Mouse (Mus musculus): ENCODE data around the gene Gmds.

Gmds gene

DNA sequence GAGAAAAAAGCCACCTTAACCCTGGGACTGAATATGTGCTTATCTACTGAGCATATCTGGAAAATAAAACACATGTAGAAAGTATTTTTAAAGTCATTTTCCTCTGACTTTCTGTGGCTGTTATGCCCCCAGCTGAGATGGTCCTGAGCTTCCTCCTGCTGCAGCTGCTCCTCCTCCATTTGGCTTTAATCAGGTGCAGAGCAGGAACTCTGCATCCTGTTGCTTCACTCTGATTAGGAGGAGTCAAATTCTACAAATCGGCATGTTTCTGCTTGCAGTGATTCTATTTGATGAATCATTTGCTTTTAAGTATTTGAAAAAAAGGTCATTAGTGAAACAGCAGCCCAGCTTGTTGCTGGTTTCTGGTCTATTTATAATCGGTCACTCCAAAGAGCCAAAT lies 177.0 kb downstream of the Gmds start:
- DNase-seq (ENCODE audit: low read depth, low spot score) = no peak

- no peak for DNase-seq (ENCODE audit: low read depth, low spot score)
Observed at GRCm38 (mm10) chr13:32158240-32158639, 180.3 kb downstream of the Gmds start.

GRCm38 (mm10) chr13:32145916-32146315 lies 192.6 kb downstream of the Gmds start:
- no peak for DNase-seq (ENCODE audit: low read depth, low spot score)

DNA sequence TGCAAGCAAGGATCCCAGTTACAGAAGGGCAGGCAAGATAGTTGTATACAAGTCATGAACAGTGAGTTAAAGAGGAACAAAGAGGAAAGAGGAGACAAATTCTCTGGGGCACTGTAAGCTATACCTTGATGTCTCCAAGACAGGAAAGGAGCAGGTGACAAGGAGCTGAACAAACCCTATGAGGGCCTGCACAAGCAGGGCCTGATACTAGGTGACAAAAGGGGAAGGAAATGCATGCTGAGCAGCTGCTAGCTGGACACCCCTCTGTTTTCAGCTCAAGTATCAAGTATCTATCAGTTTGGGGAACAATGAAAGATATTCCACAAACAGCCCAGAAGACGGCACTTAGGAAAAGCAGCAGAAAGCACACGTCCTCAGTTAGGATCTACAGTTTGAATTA lies 193.4 kb downstream of the Gmds start:
- no peak for DNase-seq (ENCODE audit: low read depth, low spot score)

DNA sequence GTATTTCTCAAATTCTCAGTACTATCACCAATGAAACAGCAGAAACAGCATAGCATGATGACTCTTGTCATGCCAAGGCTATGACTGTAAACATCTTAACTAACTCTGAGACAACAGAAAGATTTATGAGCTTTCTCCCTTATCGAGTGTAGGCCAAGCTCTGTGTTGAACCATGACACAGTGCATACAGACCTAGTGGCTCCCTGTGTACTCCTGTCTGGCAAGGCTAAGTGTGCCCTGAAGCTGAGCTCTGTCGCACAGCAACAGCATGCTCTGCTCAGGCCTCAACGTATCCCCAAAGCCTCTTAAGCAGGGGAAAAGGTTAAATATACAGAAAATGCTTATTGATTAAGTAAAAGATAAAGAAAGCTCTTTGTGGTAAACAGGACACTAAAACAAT lies 194.9 kb downstream of the Gmds start:
- no peak for DNase-seq (ENCODE audit: low read depth, low spot score)

GRCm38 (mm10) chr13:32134663-32135273 lies 203.8 kb downstream of the Gmds start:
- DNase-seq (ENCODE audit: low read depth, low spot score) = no peak

- no peak for DNase-seq (ENCODE audit: low read depth, low spot score)
Observed at GRCm38 (mm10) chr13:32129970-32130369, 208.6 kb downstream of the Gmds start.

DNA sequence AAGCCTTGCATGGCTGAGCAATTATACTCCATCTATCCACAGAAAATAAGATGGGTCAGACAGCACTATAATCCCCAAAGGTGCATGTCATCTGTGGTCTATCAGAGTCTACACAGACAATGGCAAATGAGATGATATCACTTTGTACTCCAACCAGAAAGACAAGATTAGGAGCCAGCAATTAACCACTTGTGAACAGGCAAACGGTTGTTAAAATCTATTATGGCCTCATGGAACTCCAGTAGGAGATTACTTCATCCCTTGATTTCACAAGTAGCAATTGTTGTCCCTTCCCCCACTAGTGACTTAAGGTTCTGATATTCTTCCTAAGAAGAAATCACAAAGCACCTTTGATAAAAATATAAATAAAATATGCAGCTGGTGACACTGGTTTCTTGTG lies 220.2 kb downstream of the Gmds start:
- DNase-seq (ENCODE audit: low read depth, low spot score) = no peak

- no peak for DNase-seq (ENCODE audit: low read depth, low spot score)
Observed at GRCm38 (mm10) chr13:32115468-32115867, 223.1 kb downstream of the Gmds start.

DNA sequence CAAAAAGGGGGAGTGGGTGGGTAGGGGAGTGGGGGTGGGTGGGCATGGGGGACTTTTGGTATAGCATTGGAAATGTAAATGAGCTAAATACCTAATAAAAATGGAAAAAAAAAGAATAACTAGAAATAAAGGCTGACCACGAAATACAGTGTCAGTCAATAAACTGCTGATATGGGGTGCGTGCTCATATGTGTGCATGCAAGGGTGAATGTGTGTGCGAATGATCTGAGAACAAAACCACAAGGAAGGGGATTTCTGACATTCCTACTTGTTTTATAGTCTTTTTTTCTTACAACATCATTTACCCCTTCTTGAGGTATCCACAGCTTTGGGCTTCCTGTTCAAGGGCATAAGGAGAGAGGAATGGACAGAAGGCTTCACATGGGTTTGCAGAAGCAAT lies 224.7 kb downstream of the Gmds start:
- no peak for DNase-seq (ENCODE audit: low read depth, low spot score)

DNA sequence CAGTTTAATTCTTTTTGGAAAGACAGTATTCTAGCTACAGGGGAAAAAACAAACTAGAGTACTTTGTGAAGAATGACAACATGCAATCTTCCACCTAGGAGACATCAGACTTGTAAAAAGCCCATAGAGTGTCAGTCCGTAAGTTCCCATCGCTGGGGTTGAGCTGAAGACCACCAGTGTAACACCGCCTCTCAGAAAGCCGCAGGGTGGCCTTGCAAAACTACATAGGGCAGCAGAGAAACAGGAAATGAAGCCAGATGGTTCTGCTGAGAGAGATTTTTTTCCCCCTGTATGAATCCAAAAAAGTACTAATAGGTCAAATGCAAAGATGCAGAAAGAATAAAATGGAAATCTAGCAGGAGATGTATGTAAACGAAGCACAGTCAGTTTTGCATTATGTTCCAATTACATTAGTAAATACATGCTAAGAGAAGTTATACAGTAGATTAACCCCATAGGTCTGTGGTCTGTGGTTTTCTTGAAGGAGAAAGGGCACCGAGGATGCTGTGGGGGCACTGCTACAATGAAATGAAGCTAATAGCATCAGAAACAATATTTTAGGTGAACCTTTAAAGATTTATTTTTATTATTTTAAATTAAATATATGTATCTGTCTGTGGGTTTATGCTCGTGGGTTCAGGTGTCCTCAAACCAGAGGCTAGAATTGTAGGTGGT lies 250.1 kb downstream of the Gmds start:
- DNase-seq (ENCODE audit: low read depth, low spot score) = no peak

- DNase-seq (ENCODE audit: low read depth, low spot score) = no peak
Observed at GRCm38 (mm10) chr13:32080520-32081249, 257.9 kb downstream of the Gmds start.

GRCm38 (mm10) chr13:32073630-32074029 lies 264.9 kb downstream of the Gmds start:
- DNase-seq (ENCODE audit: low read depth, low spot score) = no peak

- DNase-seq (ENCODE audit: low read depth, low spot score) = no peak
Observed at GRCm38 (mm10) chr13:32055321-32055720, 283.2 kb downstream of the Gmds start.

DNA sequence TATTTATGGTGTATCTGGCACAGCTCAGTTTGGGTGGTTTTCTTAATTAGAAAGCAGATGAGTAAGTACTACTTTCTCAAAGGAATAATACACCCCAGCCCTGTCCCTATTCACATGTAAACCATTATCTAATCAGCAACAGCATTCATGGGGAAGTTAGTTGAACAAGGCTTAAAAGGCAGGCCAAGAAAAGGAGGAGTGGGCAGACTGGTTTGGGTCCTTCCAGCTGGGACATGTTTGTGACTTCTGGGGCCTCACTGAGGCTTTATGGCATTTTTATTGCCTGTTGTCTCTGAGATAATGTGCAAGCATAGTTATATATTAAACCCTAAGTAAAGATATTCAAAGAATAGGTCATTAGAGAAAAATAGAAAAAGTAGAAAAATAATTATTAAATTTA lies 285.0 kb downstream of the Gmds start:
- no peak for DNase-seq (ENCODE audit: low read depth, low spot score)

DNA sequence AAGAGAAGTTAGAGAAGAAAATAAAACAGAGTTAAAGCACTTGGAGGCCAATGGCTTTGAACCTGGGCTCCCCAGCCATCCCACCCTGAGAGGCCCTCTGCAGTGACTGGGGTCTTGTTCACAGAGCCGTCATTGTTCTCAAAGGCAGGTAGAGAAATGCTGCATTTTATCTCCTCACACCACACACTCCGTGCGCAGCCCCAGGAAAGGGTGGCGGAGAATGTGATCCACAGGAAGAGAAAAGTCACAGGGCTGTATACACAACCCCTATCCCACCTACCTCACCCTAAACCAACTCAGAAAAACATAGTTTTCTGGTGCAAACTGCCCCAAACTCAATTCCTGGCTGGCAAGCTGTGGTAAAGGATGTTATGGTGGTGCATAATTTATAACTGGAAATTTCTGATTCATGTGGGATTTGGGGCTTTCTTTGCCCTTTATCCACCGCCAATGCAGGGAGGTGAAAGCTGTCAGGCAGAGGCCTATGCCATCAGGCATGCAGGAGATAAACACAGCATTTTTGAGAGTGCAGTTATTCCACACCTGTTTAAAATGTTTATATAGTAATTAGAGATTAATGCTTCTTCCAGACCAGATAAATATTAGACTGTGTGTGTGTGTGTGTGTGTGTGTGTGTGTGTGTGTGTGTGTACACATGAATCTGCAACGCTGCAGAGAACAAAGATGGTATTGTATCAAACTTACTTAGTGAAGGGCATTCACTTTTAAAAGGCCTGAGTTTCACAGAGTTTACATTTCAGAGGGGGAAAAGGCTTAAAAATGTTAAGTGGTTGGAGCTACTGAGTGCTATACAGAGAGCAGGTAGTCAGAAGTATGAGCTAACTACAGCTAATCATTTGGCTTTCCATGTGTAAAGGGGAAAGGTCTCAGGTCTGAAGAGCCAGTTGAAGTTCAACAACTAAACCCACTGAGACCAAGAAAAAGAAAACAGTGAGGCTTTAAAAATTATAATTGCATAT lies 290.3 kb downstream of the Gmds start:
- no peak for DNase-seq (ENCODE audit: low read depth, low spot score)

DNA sequence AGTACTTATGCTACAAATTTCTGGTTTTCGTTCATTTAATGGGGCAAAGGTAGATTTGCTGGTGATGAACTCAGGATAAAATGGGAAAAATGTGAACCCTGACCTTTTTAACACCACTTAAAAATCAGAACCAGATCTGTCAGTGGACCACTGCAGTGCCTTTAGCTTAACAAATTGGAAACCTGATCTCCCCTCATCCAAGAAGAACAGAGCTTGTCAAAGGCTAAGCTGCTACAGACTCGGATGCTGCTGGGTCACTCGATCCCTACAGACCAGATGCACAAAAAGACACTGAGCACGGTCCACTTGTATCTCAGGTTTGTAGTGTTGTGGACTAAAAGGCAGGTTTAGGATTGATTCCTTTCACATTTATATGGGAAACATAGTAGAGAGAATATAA lies 291.6 kb downstream of the Gmds start:
- no peak for DNase-seq (ENCODE audit: low read depth, low spot score)

- DNase-seq (ENCODE audit: low read depth, low spot score) = no peak
Observed at GRCm38 (mm10) chr13:32042748-32043147, 295.8 kb downstream of the Gmds start.

DNA sequence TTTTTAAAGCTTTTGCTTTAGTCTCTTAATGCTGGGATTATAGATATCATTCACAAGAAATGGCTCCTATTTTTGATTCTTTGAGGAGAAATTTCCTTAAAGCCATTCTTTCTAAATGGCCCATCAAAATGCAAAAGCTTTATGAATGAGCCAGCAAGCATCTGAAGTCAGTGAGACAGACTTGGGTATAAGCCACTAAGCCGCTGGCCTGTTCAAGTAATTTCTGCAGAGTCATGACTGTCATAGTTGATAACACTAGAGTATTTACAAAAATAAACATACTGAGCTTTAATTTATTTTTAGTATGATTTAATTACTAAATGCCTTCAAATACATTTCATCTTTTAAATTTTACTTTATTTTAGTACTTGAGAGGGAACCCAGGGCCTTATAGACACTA lies 297.7 kb downstream of the Gmds start:
- DNase-seq (ENCODE audit: low read depth, low spot score) = no peak

DNA sequence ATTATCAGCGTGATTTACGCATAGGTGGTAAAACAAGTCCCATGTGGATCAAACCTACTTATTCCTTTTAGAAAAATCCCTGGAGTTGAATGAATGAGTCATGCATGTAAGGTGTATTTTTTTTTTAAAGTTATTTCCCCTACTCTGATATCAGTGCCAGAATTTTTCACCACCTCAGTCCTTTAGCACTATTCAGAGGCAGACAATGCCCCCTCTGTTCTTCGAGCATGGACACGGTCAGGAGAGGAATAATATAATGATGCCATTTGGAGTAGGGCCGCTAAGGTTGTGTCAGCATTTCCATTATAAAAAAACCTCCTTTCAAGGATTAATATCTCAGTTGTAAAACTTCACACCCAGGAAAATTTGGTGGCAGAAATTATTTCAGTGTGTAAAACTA lies 301.6 kb downstream of the Gmds start:
- no peak for DNase-seq (ENCODE audit: low read depth, low spot score)

- no peak for DNase-seq (ENCODE audit: low read depth, low spot score)
Observed at GRCm38 (mm10) chr13:32034799-32035448, 303.6 kb downstream of the Gmds start.
